Mouse (Mus musculus): ENCODE data around the gene Rtl5. TPM values are rescaled to one million over a fixed set of nuclear protein-coding genes. Genes with fewer than 3 reads are reported as not detected.

Gene Rtl5
- polyA plus RNA-seq, 1 experiment from 2014 or later, result 0.92 TPM

DNA sequence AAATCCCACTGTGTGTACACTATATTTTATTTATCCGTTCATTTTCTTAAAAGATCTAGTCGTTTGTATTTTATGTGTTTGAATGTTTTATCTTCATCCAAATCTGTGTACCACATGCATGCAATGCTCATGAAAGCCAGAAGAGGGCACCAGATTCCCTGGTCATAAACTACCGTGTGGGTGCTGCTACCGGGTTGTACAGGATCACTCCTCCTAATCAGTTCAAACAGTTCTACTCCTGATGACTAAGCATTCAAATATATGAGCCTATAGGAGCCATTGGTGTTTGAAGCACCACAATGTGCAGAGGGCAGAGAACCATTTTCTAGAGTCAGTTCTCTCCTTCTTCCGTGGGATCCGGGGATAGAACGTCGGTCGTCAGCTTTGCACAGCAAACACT, 11.7 kb downstream of the Rtl5 start:
- H3K27ac ChIP-seq (replicated peaks; ENCODE audit: low read depth, low read length), result no peak overlapping the region
- no peaks in the 10 kb centered on the region for H3K36me3 ChIP-seq (ENCODE audit: control insufficient read depth, insufficient read depth, low read length)
- H3K4me2 ChIP-seq (ENCODE audit: low read depth, low read length), result no peak overlapping the region
- no peak overlapping the region for H3K4me3 ChIP-seq (ENCODE audit: low read depth, low read length)
- no peak for ATAC-seq (ENCODE audit: low read depth)
- H3K9ac ChIP-seq (ENCODE audit: low read depth, low read length), result no peak overlapping the region
- H3K4me1 ChIP-seq (ENCODE audit: control insufficient read depth, insufficient read depth, low read length), result peaks cover 11% of the 10 kb centered on the region
- DNase-seq (ENCODE audit: low spot score), result no peak
- H3K9me3 ChIP-seq (ENCODE audit: control insufficient read depth, low read length), result no peaks in the 10 kb centered on the region
- WGBS, result 66% methylated on average over 9 of the region's 9 CpGs
- H3K27me3 ChIP-seq (replicated peaks; ENCODE audit: control insufficient read depth, insufficient read depth, low read length), result peaks cover 3% of the 10 kb centered on the region; the same call in 1 of the 2 replicates

DNA sequence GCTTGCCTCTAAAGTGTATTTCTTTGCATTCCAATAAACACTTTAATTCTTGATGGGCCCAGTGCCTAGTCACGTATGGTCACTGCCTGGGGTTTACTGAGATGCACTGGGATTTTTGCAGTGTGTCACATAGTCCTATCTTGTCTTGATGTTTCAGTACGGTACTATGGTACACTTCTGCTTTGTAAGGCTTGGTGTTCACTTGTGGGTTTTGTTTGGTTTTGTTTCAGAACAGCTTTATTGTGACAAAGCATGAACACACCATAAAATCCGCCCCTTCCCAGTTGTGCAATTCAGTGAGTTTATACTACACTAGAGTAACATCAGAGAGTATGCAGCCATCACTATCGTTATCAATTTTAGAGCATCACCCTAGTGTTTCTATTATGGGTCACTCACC, 17.1 kb downstream of the Rtl5 start:
- Histone ChIP-seq H3K27ac (replicated peaks; ENCODE audit: low read depth, low read length) (no peak overlapping the region), H3K4me1 (ENCODE audit: control insufficient read depth, insufficient read depth, low read length) (no peaks in the 10 kb centered on the region), H3K4me2 (ENCODE audit: low read depth, low read length) (no peak overlapping the region), H3K9ac (ENCODE audit: low read depth, low read length) (no peak overlapping the region), H3K27me3 (replicated peaks; ENCODE audit: control insufficient read depth, insufficient read depth, low read length) (peaks cover 7% of the 10 kb centered on the region; the same call in 1 of the 2 replicates), H3K9me3 (ENCODE audit: control insufficient read depth, low read length) (no peaks in the 10 kb centered on the region), H3K4me3 (ENCODE audit: low read depth, low read length) (no peak overlapping the region), H3K36me3 (ENCODE audit: control insufficient read depth, insufficient read depth, low read length) (no peaks in the 10 kb centered on the region)
- WGBS, result 90% methylated on average over 4 of the region's 4 CpGs
- ATAC-seq (ENCODE audit: low read depth) (no peak), DNase-seq (ENCODE audit: low spot score) (no peak)

DNA sequence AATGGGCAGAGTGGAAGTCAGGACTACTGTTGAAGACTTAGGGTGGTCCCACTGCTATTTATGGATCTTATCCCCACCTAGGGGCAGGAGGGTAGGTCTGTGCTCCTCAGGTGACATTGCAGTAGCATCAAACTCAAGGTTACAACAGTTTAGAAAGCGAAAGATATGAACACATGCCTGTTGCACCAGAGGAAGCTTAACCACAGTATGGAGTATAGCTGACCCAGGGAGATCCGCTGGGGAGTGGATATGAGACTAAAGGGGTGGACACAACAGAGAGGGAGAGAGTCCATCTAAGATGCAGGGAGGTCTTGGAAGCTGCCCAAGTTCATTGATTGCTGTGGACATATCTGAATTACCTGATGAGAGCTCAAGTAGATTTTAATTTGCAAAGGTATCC, 17.7 kb downstream of the Rtl5 start:
- Histone ChIP-seq H3K27ac (replicated peaks; ENCODE audit: low read depth, low read length) (no peak overlapping the region), H3K9ac (ENCODE audit: low read depth, low read length) (no peak overlapping the region), H3K4me2 (ENCODE audit: low read depth, low read length) (no peak overlapping the region), H3K4me1 (ENCODE audit: control insufficient read depth, insufficient read depth, low read length) (no peaks in the 10 kb centered on the region), H3K27me3 (replicated peaks; ENCODE audit: control insufficient read depth, insufficient read depth, low read length) (peaks cover 7% of the 10 kb centered on the region; the same call in 1 of the 2 replicates), H3K4me3 (ENCODE audit: low read depth, low read length) (no peak overlapping the region), H3K9me3 (ENCODE audit: control insufficient read depth, low read length) (no peaks in the 10 kb centered on the region), H3K36me3 (ENCODE audit: control insufficient read depth, insufficient read depth, low read length) (no peaks in the 10 kb centered on the region)
- no peak for ATAC-seq (ENCODE audit: low read depth)
- no peak for DNase-seq (ENCODE audit: low spot score)
- 88% methylated on average over 2 of the region's 2 CpGs for WGBS

DNA sequence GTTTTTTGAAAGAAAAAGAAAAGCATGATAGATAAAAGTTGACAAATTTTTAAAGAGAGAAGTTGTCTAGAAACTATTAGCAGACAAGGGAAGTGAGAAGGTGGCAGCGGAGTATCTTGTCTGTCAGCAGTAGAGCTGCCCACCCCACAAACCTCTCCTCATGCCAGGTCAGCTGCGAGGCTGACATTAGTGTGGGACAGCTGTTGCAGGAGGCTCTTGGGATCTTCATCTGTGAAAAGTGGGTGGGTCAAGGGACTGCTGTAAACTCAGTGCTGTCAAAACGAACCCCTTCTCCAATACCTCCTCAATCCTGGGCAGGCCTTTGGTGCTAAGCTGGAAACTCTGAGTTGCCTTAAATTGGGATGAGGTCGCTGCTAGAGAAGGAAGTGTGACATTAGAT, 19.9 kb downstream of the Rtl5 start:
- Histone ChIP-seq H3K4me3 (ENCODE audit: low read depth, low read length) (no peak overlapping the region), H3K9ac (ENCODE audit: low read depth, low read length) (no peak overlapping the region), H3K4me1 (ENCODE audit: control insufficient read depth, insufficient read depth, low read length) (no peaks in the 10 kb centered on the region), H3K27ac (replicated peaks; ENCODE audit: low read depth, low read length) (no peak overlapping the region), H3K36me3 (ENCODE audit: control insufficient read depth, insufficient read depth, low read length) (no peaks in the 10 kb centered on the region), H3K27me3 (replicated peaks; ENCODE audit: control insufficient read depth, insufficient read depth, low read length) (peaks cover 7% of the 10 kb centered on the region; the same call in 1 of the 2 replicates), H3K4me2 (ENCODE audit: low read depth, low read length) (no peak overlapping the region), H3K9me3 (ENCODE audit: control insufficient read depth, low read length) (no peaks in the 10 kb centered on the region)
- WGBS, result 84% methylated on average over 4 of the region's 4 CpGs
- DNase-seq (ENCODE audit: low spot score) (no peak), ATAC-seq (ENCODE audit: low read depth) (no peak)

GRCm38 (mm10) chrX:102050552-102050951, 20.6 kb downstream of the Rtl5 start:
- no peak overlapping the region for H3K9ac ChIP-seq (ENCODE audit: low read depth, low read length)
- DNase-seq (ENCODE audit: low spot score) (no peak), ATAC-seq (ENCODE audit: low read depth) (no peak)
- H3K27me3 ChIP-seq (replicated peaks; ENCODE audit: control insufficient read depth, insufficient read depth, low read length), result peaks cover 7% of the 10 kb centered on the region; the same call in 1 of the 2 replicates
- no peak overlapping the region for H3K4me2 ChIP-seq (ENCODE audit: low read depth, low read length)
- H3K4me3 ChIP-seq (ENCODE audit: low read depth, low read length), result no peak overlapping the region
- H3K9me3 ChIP-seq (ENCODE audit: control insufficient read depth, low read length), result no peaks in the 10 kb centered on the region
- no peak overlapping the region for H3K27ac ChIP-seq (replicated peaks; ENCODE audit: low read depth, low read length)
- no peaks in the 10 kb centered on the region for H3K36me3 ChIP-seq (ENCODE audit: control insufficient read depth, insufficient read depth, low read length)
- H3K4me1 ChIP-seq (ENCODE audit: control insufficient read depth, insufficient read depth, low read length), result no peaks in the 10 kb centered on the region
- WGBS, result 76% methylated on average over 6 of the region's 6 CpGs

GRCm38 (mm10) chrX:102042386-102042785, 28.7 kb downstream of the Rtl5 start:
- ATAC-seq (ENCODE audit: low read depth), result no peak
- WGBS, result 74% methylated on average over 4 of the region's 4 CpGs
- H3K9ac ChIP-seq (ENCODE audit: low read depth, low read length), result no peak overlapping the region

DNA sequence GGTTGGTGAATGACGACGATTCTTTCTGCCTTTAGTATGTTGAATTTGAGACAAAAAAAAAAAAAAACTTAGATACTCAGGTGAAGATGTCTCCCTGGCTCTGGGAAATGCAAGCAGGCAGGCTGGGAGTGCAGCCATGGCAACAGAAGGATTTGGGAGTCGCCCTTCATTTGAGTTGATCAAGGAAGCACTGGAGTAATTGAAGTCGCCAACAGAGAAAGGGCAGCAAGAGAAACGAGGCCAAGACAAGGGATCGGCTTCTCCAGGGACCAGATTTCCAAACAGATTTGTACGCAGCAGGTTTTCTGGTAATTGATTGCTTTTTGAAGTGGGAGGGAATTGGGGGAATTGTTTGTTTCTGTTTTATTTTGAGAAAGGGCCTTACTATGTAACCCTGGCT, 29.5 kb downstream of the Rtl5 start:
- no peak overlapping the region for H3K27ac ChIP-seq (replicated peaks; ENCODE audit: low read depth, low read length)
- ATAC-seq (ENCODE audit: low read depth) (no peak), DNase-seq (ENCODE audit: low spot score) (no peak)
- no peak overlapping the region for H3K4me3 ChIP-seq (ENCODE audit: low read depth, low read length)
- no peaks in the 10 kb centered on the region for H3K36me3 ChIP-seq (ENCODE audit: control insufficient read depth, insufficient read depth, low read length)
- H3K4me1 ChIP-seq (ENCODE audit: control insufficient read depth, insufficient read depth, low read length), result no peaks in the 10 kb centered on the region
- no peaks in the 10 kb centered on the region for H3K9me3 ChIP-seq (ENCODE audit: control insufficient read depth, low read length)
- no peak overlapping the region for H3K9ac ChIP-seq (ENCODE audit: low read depth, low read length)
- 62% methylated on average over 7 of the region's 7 CpGs for WGBS
- no peaks in the 10 kb centered on the region; the same call in 1 of the 2 replicates for H3K27me3 ChIP-seq (replicated peaks; ENCODE audit: control insufficient read depth, insufficient read depth, low read length)
- H3K4me2 ChIP-seq (ENCODE audit: low read depth, low read length), result no peak overlapping the region

More at GRCm38 (mm10) chrX:102042386-102042785, 28.7 kb downstream of the Rtl5 start:
- Histone ChIP-seq H3K27me3 (replicated peaks; ENCODE audit: control insufficient read depth, insufficient read depth, low read length) (no peaks in the 10 kb centered on the region; the same call in 1 of the 2 replicates), H3K4me2 (ENCODE audit: low read depth, low read length) (no peak overlapping the region), H3K9me3 (ENCODE audit: control insufficient read depth, low read length) (no peaks in the 10 kb centered on the region), H3K27ac (replicated peaks; ENCODE audit: low read depth, low read length) (no peak overlapping the region), H3K4me1 (ENCODE audit: control insufficient read depth, insufficient read depth, low read length) (no peaks in the 10 kb centered on the region), H3K36me3 (ENCODE audit: control insufficient read depth, insufficient read depth, low read length) (no peaks in the 10 kb centered on the region), H3K4me3 (ENCODE audit: low read depth, low read length) (no peak overlapping the region)
- no peak for DNase-seq (ENCODE audit: low spot score)

- DNase-seq (ENCODE audit: low spot score) (no peak), ATAC-seq (ENCODE audit: low read depth) (no peak)
- peaks cover 4% of the 10 kb centered on the region; the same call in 1 of the 2 replicates for H3K27me3 ChIP-seq (replicated peaks; ENCODE audit: control insufficient read depth, insufficient read depth, low read length)
- no peak overlapping the region for H3K4me3 ChIP-seq (ENCODE audit: low read depth, low read length)
- H3K27ac ChIP-seq (replicated peaks; ENCODE audit: low read depth, low read length), result no peak overlapping the region
- no peak overlapping the region for H3K9ac ChIP-seq (ENCODE audit: low read depth, low read length)
- no peak overlapping the region for H3K4me2 ChIP-seq (ENCODE audit: low read depth, low read length)
- no peaks in the 10 kb centered on the region for H3K36me3 ChIP-seq (ENCODE audit: control insufficient read depth, insufficient read depth, low read length)
- no peaks in the 10 kb centered on the region for H3K9me3 ChIP-seq (ENCODE audit: control insufficient read depth, low read length)
- WGBS, result 69% methylated on average over 2 of the region's 2 CpGs
- H3K4me1 ChIP-seq (ENCODE audit: control insufficient read depth, insufficient read depth, low read length), result no peaks in the 10 kb centered on the region
These were observed 33.6 kb downstream of the Rtl5 start for GRCm38 (mm10) chrX:102037506-102037905.

DNA sequence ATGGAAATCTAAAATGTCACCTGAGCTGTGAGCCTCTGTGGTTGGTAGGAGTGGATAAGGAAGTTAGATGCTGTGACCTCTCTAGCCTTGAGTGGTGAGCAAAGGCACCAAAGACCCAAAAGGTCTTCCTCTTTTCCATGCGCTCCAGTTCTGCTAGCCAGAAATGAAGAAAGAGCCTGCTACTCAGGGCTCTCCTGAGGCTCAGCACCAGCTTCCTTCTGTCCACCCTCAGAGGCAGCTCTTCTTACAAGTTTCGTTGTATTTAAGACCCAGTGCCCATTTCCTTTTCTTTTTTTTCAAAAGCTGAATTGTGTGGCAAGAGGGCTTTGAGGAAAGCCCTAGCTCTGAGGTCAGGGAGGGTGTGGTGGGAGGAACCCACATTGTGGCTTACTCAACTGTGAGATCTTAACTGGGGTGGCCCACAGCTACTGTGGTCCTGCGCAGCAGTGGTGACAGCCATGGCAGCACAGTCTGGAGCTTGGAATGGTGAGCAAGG, 34.2 kb downstream of the Rtl5 start:
- Histone ChIP-seq H3K27me3 (replicated peaks; ENCODE audit: control insufficient read depth, insufficient read depth, low read length) (peaks cover 4% of the 10 kb centered on the region; the same call in 1 of the 2 replicates), H3K4me3 (ENCODE audit: low read depth, low read length) (no peak overlapping the region), H3K27ac (replicated peaks; ENCODE audit: low read depth, low read length) (no peak overlapping the region), H3K9ac (ENCODE audit: low read depth, low read length) (no peak overlapping the region), H3K36me3 (ENCODE audit: control insufficient read depth, insufficient read depth, low read length) (no peaks in the 10 kb centered on the region), H3K4me1 (ENCODE audit: control insufficient read depth, insufficient read depth, low read length) (no peaks in the 10 kb centered on the region), H3K4me2 (ENCODE audit: low read depth, low read length) (no peak overlapping the region), H3K9me3 (ENCODE audit: control insufficient read depth, low read length) (no peaks in the 10 kb centered on the region)
- 78% methylated on average over 3 of the region's 3 CpGs for WGBS
- no peak for ATAC-seq (ENCODE audit: low read depth)
- no peak for DNase-seq (ENCODE audit: low spot score)

All from embryonic facial prominence, embryonic 14.5 days (tissue).